Mouse (Mus musculus) brain, embryonic 14.5 days (tissue): ENCODE measurements around the gene Thsd7b.

ENCODE experiments used
- CTCF ChIP-seq: fragments of 200-500 bp; IDR thresholded peaks from 2 replicates; pipeline ENCODE4 v1.5.1; 2012; ENCODE audit warnings: inconsistent platforms, mild to moderate bottlenecking, moderate library complexity, borderline replicate concordance; ENCODE audit not compliant: insufficient read depth, insufficient read length; ENCODE audit errors: extremely low read depth
- POLR2A ChIP-seq: fragments of 200-500 bp; IDR thresholded peaks from 2 replicates; pipeline ENCODE4 v1.6.1; 2012; ENCODE audit warnings: mild to moderate bottlenecking, inconsistent platforms, borderline replicate concordance; ENCODE audit not compliant: poor library complexity, insufficient read depth, insufficient read length, severe bottlenecking; ENCODE audit errors: extremely low read depth

DNA sequence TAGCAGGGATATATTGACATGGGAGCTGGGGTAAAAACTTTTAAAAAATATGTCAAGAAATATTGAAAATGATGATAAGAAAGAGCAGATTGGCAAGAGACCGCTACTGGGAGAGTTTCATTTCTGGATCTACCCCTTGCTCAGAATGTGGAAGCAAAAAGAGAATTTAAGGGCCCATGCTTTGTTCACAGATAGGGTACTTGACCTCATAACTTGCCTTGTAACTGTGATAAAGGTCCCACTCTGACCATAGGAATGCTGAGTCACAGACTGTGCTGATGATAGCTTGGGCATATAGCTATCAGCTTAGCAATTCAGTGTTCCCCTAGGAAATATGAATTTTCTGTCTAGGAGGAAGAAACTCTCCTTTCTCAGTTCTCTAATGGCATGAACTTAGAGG lies 488.1 kb downstream of the Thsd7b start:
- TF ChIP-seq POLR2A (no peak), CTCF (no peak)
